Mouse (Mus musculus): ENCODE results near the gene Erich6b.

The Erich6b gene

DNA sequence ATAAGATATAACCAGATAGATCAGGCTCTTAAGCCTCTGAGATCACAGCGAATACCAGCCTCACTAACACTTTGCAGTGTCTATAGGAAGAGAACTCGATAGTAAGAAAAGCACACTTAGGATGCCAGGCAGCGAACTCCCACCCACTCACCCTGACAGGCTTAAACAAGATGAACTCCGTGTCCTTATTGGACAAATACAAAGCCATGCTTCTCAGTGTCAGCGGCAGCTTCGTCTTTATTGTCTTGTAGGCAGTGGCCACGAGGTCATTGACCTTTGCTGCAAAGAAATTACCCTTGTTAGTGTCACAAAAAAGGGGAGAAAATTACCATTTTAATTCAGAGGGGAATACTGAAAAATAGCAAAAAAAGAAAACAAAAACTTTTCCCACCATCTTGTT is 65.7 kb downstream of the Erich6b start:
- DNase-seq (ENCODE audit: low read depth, low spot score) = no peak

DNA sequence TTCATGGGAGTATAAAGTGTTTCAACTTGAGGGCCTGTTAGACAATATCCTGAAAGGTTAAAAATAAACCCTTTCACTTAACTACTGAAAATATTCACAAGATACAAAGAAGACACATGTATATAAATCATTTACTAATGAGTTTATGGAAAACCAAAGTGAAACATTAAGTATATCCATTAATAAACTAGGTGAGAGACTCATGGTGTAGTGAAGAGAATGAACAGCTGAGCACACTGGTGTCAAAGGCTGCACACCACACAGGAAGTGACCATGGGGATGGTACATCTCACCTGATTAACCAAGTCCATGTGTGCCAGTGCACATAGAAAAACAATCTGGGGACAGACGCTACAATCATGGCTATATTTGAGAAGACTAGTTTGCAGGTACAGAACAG is 66.9 kb downstream of the Erich6b start:
- no peak for DNase-seq (ENCODE audit: low read depth, low spot score)

GRCm38 (mm10) chr14:75711731-75712130 is 69.7 kb downstream of the Erich6b start:
- no peak for DNase-seq (ENCODE audit: low read depth, low spot score)

GRCm38 (mm10) chr14:75712687-75713086 is 70.6 kb downstream of the Erich6b start:
- no peak for DNase-seq (ENCODE audit: low read depth, low spot score)

DNA sequence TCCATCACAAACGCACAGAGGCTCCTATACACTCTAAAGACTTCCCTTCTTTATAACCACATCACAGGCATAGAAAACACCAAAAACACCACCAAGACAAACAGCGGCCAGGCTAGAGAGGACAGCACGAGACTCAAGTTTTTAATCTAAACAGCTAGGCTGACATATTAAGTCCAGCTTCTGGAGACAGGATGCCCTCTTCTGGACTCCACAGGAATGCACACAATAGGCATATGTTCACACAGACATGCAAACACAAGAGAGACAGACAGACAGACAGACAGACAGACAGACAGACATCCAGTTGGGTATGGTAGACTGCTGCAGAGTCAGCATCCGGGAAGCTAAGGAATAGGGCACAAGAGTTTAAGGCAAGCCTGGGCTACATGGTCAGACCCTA is 71.6 kb downstream of the Erich6b start:
- DNase-seq (ENCODE audit: low read depth, low spot score) = no peak

- DNase-seq (ENCODE audit: low read depth, low spot score) = no peak
Observed at GRCm38 (mm10) chr14:75716410-75716809, 74.4 kb downstream of the Erich6b start.

Data from embryo, embryonic 11.5 days (tissue).